Mouse (Mus musculus) erythroblast, embryonic 14.5 days (primary cell): Measurements from ENCODE around the gene Vegfb. TPM values are rescaled to one million over a fixed set of nuclear protein-coding genes. Genes with fewer than 3 reads are reported as not detected.

Experiments used
- H3K27me3 ChIP-seq: 2 replicates; pipeline ENCODE4 v1.6.1; 2012; ENCODE audit warnings: inconsistent platforms; ENCODE audit not compliant: control insufficient read depth
- H3K36me3 ChIP-seq: 2 replicates; pipeline ENCODE4 v1.6.1; 2012; ENCODE audit warnings: mild to moderate bottlenecking, inconsistent platforms; ENCODE audit not compliant: control insufficient read depth
- H3K4me1 ChIP-seq: 2 replicates; pipeline ENCODE4 v1.6.1; 2012; ENCODE audit warnings: inconsistent platforms; ENCODE audit not compliant: control insufficient read depth
- H3K4me3 ChIP-seq: replicated peaks from 2 replicates; pipeline ENCODE3; 2012; ENCODE audit warnings: moderate library complexity, mild to moderate bottlenecking, inconsistent platforms
- H3K9me3 ChIP-seq: 2 replicates; pipeline ENCODE4 v1.6.1; 2012; ENCODE audit warnings: low read length, inconsistent platforms, mixed read lengths; ENCODE audit not compliant: control insufficient read depth
- GATA1 ChIP-seq: IDR thresholded peaks from 2 replicates; pipeline ENCODE4 v1.6.1; 2012; ENCODE audit warnings: low read length, inconsistent platforms, mixed read lengths
- TAL1 ChIP-seq: IDR thresholded peaks from 3 replicates; pipeline ENCODE4 v1.6.1; 2012; ENCODE audit warnings: low read length, inconsistent platforms, mixed read lengths
- polyA plus RNA-seq: library from polyadenylated mRNA; stranded (reverse); fragments of >175 nt; gene quantifications from 2 replicates; pipeline ENCODE4 v1.2.3, GENCODE M21; 2012

Gene Vegfb
- polyA plus RNA-seq, 1 experiment = 2.3 TPM

DNA sequence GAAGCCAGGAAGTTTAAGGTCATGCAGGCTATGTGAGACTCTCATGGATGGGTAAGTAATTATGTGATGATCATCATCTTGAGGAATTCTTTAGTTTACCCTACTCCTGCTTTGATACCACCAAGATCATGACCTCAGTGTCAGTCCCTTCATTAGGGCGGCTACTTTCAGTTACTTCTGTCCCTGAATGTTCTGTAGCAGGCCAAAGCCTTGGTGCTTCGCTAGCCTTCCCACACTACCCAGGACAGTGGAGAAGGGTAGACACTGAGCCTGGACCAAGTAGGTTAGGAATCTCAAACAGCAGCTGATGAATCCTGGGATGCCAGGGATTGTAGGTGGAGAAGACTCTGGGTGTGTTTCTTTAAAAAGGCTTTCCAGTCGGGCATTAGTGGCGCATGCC, 6.0 kb downstream of the Vegfb start:
- Histone ChIP-seq H3K9me3 (no peaks in the 10 kb centered on the region), H3K4me3 (peak overlapping the region; percentile 89), H3K4me1 (peaks cover 65% of the 10 kb centered on the region), H3K27me3 (no peaks in the 10 kb centered on the region), H3K36me3 (peaks cover 55% of the 10 kb centered on the region)
- TF ChIP-seq GATA1 (no peak), TAL1 (no peak)

DNA sequence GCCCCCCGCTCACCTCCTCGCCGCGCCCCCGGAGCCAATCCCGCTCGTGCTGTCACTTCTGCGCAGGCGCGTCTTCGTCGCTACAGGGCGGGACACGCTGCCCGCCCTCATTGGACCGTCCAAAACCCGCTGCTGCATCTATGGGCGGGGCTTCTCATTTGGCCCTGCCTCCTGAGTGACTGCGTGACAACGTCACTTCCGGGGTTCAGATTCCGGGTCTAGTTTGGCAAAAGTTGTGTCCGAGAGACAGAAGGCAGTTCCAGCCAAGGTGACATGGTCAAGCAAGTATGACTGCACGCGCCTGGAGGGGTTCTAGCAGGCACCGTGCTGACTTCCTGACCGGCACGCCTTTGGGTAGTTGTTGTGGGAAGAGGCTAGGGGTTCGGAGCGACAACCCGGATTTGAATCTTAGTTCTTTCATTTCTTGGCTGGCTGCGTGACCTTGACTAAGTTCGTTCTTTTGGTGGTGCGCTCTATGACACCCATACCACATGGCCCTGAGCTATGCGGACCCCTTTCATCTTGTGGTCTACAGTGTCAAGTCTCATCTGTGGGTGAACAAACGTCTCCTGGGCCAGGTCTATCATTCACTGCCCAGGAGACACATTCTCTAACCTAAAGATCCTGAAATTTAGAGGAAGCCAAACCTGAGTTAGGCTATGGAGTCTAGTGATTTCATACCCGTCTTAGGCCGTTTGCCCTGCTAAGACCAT, 6.9 kb downstream of the Vegfb start, which contains the start of gene Fkbp2:
Fkbp2 (minus strand) TSS at position 121 of the 713 bp plus-strand sequence.
- Histone ChIP-seq H3K4me1 (peaks cover 66% of the 10 kb centered on the region), H3K9me3 (no peaks in the 10 kb centered on the region), H3K4me3 (peak within 1 kb of the TSS; percentile 89), H3K27me3 (no peaks in the 10 kb centered on the region), H3K36me3 (peaks cover 53% of the 10 kb centered on the region)
- TF ChIP-seq TAL1 = no peak
- no peak for TF ChIP-seq GATA1

DNA sequence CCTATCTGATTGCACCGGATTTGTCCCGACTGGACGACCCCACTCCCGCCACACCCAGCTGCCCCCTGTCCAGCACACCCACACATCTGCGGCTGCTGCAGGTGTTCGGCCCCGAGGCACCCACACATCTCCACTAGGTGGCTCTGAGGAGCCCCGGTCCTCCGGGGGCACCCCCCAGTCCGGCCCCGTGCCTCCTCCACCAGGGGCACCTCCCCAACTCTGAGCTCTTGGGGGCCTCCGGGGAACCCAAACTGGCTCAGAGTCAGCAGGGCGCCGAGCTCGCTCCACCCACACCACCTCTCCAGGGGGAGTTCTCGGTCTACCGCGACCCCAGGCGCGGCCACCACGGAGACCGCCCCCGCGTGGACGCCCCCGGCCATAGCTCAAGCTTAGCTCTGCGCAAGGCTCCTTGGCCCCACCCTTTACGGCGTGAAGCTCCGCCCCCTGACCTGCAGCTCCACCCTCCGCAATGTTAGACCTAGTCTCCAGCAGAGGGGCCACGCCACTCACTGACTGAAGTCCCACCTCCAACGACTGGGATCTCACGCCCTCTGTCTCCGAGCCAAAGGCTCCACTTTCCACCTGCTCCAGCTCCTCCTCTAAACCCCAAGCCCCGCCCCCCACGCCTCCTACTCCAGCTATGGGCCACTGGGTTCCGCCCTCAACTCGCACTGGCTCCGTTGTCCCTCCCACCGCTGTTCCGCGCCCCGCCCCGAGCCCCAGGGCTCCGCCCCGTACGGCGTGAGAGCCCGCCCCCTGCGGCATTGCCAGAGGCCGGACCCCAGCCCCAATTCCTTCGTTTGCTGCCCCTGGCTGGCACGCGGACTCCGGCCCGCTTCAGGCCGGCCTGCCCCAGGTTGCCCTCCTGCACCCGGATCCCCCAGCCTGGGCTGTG, 7.7 kb downstream of the Vegfb start:
- peaks cover 46% of the 10 kb centered on the region for H3K36me3 ChIP-seq
- peak overlapping the region; percentile 89 for H3K4me3 ChIP-seq
- H3K4me1 ChIP-seq = peaks cover 64% of the 10 kb centered on the region
- H3K27me3 ChIP-seq = no peaks in the 10 kb centered on the region
- H3K9me3 ChIP-seq = no peaks in the 10 kb centered on the region
- TF ChIP-seq GATA1 (no peak), TAL1 (no peak)

DNA sequence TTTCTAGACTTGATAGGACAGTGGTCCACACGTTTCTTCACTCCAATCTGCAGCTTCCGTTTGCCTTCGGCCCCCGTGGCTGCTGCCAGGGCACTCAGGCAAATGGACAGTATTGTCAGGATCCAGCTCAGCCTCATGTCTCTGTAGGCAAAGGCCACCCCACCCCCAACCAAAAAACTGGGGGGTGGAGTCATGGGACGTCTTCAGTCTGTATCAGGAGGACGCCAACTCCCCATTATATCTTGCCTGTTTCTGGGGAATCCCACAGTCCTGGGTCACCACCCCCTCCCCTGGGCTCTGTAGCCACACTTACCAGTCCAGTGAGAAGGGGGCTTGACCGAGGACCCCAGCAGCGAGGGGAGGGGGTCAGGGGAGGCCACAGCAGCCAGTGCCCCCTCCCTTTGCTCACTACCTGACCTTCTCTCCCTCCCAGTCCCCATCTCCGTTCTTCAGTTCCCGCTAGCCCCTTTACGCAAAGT, 8.4 kb downstream of the Vegfb start:
- Histone ChIP-seq H3K4me1 (peaks cover 70% of the 10 kb centered on the region), H3K36me3 (peaks cover 41% of the 10 kb centered on the region)

DNA sequence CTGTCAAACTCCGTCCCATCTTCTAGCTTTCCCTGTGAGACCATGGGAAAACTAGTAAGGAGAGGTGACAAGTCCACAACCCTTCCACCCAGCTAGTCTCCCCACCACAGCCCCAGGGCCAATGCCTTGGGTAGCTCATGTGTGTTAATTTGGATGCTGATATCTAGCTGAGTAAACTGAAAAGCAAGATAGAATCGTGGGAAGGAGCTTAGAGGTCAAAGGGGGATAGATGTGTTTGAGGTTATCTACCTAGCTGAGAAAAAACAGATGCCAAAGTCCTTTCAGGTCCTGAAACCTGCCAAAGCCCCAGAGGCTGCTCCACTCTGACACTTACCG, 8.8 kb downstream of the Vegfb start:
- no peaks in the 10 kb centered on the region for H3K9me3 ChIP-seq
- peaks cover 74% of the 10 kb centered on the region for H3K4me1 ChIP-seq
- TF ChIP-seq TAL1 (no peak), GATA1 (no peak)
- no peaks in the 10 kb centered on the region for H3K27me3 ChIP-seq
- peaks cover 37% of the 10 kb centered on the region for H3K36me3 ChIP-seq
- H3K4me3 ChIP-seq = peak overlapping the region; percentile 89

More for the DNA sequence above, 8.4 kb downstream of the Vegfb start:
- Histone ChIP-seq H3K27me3 (no peaks in the 10 kb centered on the region), H3K9me3 (no peaks in the 10 kb centered on the region), H3K4me3 (peak overlapping the region; percentile 89)
- TF ChIP-seq GATA1 (no peak), TAL1 (no peak)

DNA sequence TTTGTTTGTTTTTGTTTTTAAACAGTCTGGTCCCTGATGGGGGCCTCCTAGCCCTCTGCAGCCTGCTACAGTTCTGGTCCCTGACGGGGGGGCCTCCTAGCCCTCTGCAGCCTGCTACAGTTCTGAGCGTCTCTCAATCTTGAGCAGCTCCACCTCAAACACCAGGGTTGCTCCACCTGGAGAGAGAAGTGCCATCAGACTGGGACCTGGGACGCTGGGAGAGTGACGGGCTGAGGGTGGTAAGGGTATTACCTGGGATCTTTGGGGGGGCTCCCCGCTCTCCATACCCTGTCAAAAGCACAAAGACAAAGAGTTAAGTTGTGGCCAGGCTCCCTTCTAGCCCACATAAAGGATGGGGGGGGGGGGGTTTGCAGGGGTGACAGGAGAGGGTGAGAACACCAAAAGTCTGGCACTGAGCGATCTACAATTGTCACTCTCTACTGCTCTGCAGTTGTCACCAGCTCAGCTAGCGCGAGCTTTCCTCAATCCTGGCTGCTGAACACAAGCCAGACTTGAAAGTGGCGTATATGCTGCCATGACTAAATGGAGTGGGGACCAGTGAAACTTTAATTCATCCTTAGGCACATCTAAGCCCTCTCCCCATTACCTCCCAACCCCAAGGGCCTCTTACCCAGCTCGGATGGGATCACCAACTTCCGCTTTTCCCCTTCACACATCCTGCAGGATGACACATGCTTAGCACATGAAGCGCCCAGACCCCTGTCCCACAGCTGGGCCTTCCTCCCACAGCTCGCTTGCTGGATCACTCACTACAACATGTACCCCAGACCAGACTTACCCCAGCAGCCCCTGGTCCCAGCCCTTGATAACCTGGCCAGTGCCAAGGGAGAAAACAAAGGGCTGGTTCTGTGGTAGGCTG, 9.5 kb downstream of the Vegfb start:
- Histone ChIP-seq H3K9me3 (no peaks in the 10 kb centered on the region), H3K36me3 (peaks cover 33% of the 10 kb centered on the region), H3K4me3 (peak overlapping the region; percentile 89), H3K4me1 (peaks cover 77% of the 10 kb centered on the region), H3K27me3 (no peaks in the 10 kb centered on the region)
- TF ChIP-seq TAL1 (no peak), GATA1 (no peak)

DNA sequence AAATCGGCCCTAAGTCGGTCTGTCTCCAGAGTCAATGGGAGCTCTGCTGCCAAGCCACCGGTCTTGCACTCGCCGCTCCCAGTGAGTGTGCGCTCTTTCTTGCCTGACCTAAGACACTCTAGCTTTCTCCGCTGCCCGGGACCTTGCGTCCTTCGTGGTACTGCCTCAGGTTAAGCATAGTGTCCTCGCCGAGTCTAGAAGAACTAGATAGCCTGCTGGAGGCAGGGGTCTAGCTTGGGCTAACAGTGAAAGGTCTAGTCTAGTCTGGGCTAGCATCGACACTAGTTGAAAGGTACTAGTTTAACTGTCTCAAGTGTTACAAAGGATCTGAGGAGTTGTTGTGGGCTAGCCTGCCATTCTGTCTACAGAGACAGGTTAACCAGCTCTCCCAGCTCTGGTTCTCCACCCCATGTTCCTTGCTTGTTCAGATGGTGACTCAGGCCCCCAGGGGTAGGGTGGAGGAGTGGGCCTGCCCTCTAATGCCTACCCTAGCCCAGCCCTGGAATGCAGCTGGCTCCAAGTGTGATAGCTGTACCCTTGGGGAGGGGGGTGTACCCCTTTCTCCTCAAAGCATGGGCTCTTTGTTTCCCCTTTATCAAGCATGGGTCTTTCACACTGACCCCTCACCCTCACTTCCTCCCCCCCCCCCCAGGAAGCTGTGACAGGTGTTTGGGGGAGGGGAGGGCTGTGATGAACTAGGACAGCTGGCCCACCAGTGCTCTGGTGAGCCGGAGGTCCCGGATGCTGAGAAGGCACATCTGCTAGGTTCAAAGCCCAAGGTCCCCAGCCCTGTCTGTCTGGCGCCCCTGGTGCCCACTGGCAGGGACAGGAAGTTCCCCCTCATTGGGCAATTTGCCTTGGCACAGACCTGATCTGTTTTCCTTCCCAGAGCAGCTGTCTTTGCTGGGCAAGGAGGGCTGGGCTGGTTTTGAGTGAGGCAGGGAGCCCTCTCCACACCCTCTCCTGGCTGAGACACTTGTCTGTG, 11.6 kb downstream of the Vegfb start, which contains the start of gene Plcb3:
Plcb3 (minus strand) TSS at position 934 of the 985 bp plus-strand sequence.
- Histone ChIP-seq H3K4me3 (peak within 1 kb of the TSS; percentile 82), H3K27me3 (no peaks in the 10 kb centered on the region), H3K9me3 (no peaks in the 10 kb centered on the region), H3K36me3 (peaks cover 26% of the 10 kb centered on the region), H3K4me1 (peaks cover 82% of the 10 kb centered on the region)
- no peak for TF ChIP-seq TAL1
- no peak for TF ChIP-seq GATA1
